Mouse (Mus musculus) stomach, postnatal 0 days (tissue): ENCODE data around the gene Kcnd3. TPM values are rescaled to one million over a fixed set of nuclear protein-coding genes. Genes with fewer than 3 reads are reported as not detected.

ENCODE experiments used
- ATAC-seq: fragments of 200-750 bp; cut with Nextera tagmentation; 2 replicates; pipeline ENCODE4 v1.8.0; 2017; ENCODE audit not compliant: low FRiP score, low TSS enrichment
- DNase-seq: peaks from one replicate; pipeline ENCODE4 v3.0.0-alpha.2; 2016; ENCODE audit warnings: low spot score
- H3K27ac ChIP-seq: fragments of 300-500 bp; sonication (generic); replicated peaks from 2 replicates; pipeline ENCODE4 v1.5.1; 2014; ENCODE audit warnings: mild to moderate bottlenecking, control low read depth
- H3K27me3 ChIP-seq: fragments of 300-500 bp; sonication (generic); 2 replicates; pipeline ENCODE4 v1.6.1; 2014; ENCODE audit warnings: low read length; ENCODE audit not compliant: control insufficient read depth, insufficient read depth
- H3K36me3 ChIP-seq: fragments of 300-500 bp; sonication (generic); 2 replicates; pipeline ENCODE4 v1.6.1; 2014; ENCODE audit warnings: low read length, mixed read lengths; ENCODE audit not compliant: control insufficient read depth, insufficient read depth
- H3K4me1 ChIP-seq: fragments of 300-500 bp; sonication (generic); replicated peaks from 2 replicates; pipeline ENCODE4 v1.6.1; 2014; ENCODE audit warnings: antibody characterized with exemption; ENCODE audit not compliant: control insufficient read depth, insufficient read depth
- H3K4me2 ChIP-seq: fragments of 300-500 bp; sonication (generic); replicated peaks from 2 replicates; pipeline ENCODE4 v1.6.1; 2014; ENCODE audit warnings: low read depth, mild to moderate bottlenecking, control low read depth, moderate library complexity
- H3K4me3 ChIP-seq: fragments of 300-500 bp; sonication (generic); 2 replicates; pipeline ENCODE4 v1.5.1; 2014; ENCODE audit warnings: low read depth, low read length, control low read depth
- H3K9ac ChIP-seq: fragments of 300-500 bp; sonication (generic); 2 replicates; pipeline ENCODE4 v1.6.1; 2014; ENCODE audit warnings: mild to moderate bottlenecking, low read length, control low read depth, mixed read lengths
- H3K9me3 ChIP-seq: fragments of 300-500 bp; sonication (generic); 2 replicates; pipeline ENCODE4 v1.6.1; 2016; ENCODE audit warnings: low read length; ENCODE audit not compliant: control insufficient read depth
- CTCF ChIP-seq: IDR thresholded peaks from 2 replicates; pipeline ENCODE4 v1.5.1; 2016; ENCODE audit warnings: antibody characterized with exemption, low read depth, mild to moderate bottlenecking, moderate library complexity
- EP300 ChIP-seq: optimal IDR thresholded peaks from 2 replicates; pipeline ENCODE3; 2016; ENCODE audit warnings: antibody characterized with exemption
- WGBS: fragments of 180-500 bp; shearing (Covaris S2); extraction: QIAGEN DNeasy Blood & Tissue Kit; methylation state at CpG from one replicate; pipeline ENCODE4 v1.1.7; 2014; 5-methylcytosine and 5-hydroxymethylcytosine counted together
- polyA plus RNA-seq: library from polyadenylated mRNA; unstranded; fragments of >200 nt; fragmentation: Nextera tagmentation; extraction: Ambion mirVana; gene quantifications from 2 replicates; pipeline ENCODE4 v1.2.1, GENCODE M21; 2015

Kcnd3 gene
- polyA plus RNA-seq, 1 experiment from 2014 or later, result 2.4 TPM

DNA sequence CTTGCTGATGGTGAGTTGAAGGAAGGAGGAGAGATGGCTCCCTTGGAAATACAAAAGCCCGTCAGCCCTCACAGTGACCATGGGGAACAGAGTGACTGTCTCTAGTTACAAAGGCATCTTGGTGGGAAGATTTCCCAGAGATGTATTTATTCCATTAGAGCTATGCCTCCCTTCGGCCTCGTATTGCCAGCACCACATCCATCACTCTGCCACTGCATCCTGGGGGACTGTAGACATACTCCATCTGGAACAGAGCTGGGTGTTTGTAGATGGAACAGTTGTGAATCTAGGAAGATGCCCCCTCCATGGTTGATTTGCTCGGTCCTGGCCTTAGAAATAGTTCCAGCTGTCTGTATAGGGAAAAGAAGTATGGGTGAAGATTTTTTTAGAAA, 160.3 kb downstream of the Kcnd3 start:
- Histone ChIP-seq H3K4me1 (no peaks in the 10 kb centered on the region), H3K9ac (no peak overlapping the region), H3K4me2 (no peak overlapping the region), H3K4me3 (no peak overlapping the region), H3K9me3 (no peaks in the 10 kb centered on the region), H3K36me3 (no peaks in the 10 kb centered on the region), H3K27me3 (no peaks in the 10 kb centered on the region), H3K27ac (no peak overlapping the region)
- DNase-seq (no peak), ATAC-seq (no peak)
- 58% methylated on average over 4 of the region's 4 CpGs for WGBS
- no peak for TF ChIP-seq EP300
- TF ChIP-seq CTCF, result no peak

DNA sequence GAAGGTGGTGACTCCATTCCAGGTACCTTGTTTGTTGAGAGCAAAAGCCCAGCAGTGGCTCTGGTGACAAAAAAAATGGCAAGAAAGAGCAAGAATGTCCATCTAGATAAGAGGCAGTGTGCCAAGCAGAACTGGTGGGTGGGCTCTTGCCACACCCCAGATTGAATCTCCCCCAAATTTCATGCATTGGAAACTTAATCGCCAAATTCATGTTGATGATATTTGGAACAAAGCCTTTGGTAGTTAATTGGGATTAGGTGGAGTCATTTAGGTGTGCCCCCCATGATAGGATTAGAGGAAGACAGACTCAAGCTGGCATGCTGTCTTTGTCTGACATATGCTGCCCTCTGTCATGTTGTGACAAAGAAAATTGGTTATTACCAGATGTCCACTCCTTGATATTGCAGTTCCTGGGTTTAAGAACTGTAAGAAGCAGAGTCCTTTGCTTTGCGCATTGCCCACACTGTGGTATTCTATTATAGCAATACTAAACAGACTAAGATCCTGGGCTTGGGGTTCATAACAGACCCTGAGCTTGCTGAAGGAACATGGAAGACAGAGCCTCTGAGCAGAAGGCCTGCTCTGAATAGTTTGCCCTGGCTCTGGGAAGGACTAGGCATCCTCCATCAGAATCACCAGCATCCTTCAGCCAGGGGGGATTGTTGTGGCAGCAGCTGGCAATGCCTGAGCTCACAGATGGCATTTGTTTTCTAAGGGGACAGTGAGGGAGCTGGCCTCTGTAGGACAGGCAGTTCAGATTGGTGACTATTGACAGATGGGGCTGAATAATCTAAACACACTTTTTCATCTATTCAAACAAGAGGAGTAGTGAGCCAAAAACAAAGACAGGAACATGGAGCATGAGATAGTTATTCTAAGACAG, 165.0 kb downstream of the Kcnd3 start:
- no peaks in the 10 kb centered on the region for H3K4me1 ChIP-seq
- H3K9me3 ChIP-seq, result no peaks in the 10 kb centered on the region
- H3K4me3 ChIP-seq, result no peak overlapping the region
- no peak for TF ChIP-seq EP300
- TF ChIP-seq CTCF, result no peak
- WGBS, result 88% methylated on average over 2 of the region's 2 CpGs
- no peak overlapping the region for H3K9ac ChIP-seq
- no peak overlapping the region for H3K27ac ChIP-seq
- ATAC-seq, result no peak
- DNase-seq, result no peak
- no peak overlapping the region for H3K4me2 ChIP-seq
- H3K27me3 ChIP-seq, result no peaks in the 10 kb centered on the region
- no peaks in the 10 kb centered on the region for H3K36me3 ChIP-seq

DNA sequence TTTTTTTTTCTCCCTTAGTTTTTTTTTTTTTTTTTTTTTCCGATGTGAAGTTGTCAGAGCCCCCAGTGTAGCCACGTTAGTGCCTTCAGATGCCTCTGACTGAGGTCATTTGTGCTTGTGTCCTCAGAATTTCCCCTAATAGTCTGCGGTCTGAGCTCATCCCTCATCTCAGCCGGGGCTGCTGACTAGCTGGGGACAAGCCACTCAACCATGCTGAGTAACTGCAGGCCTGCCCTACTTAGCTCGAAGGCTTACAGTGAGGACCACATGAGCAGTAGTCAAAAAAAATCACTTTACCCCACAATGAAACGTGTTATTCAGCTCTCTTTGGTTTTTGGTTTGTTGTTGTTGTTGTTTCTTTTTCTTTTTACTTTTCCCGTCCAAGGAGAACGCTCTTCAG, 169.0 kb downstream of the Kcnd3 start:
- H3K36me3 ChIP-seq, result no peaks in the 10 kb centered on the region
- DNase-seq (no peak), ATAC-seq (no peak; the same call in 1 of the 2 replicates)
- H3K4me2 ChIP-seq, result no peak overlapping the region
- H3K4me3 ChIP-seq, result no peak overlapping the region
- no peaks in the 10 kb centered on the region for H3K9me3 ChIP-seq
- WGBS, result 64% methylated on average over 8 of the region's 8 CpGs
- H3K9ac ChIP-seq, result no peak overlapping the region
- no peaks in the 10 kb centered on the region for H3K27me3 ChIP-seq
- H3K27ac ChIP-seq, result no peak overlapping the region
- TF ChIP-seq CTCF, result no peak
- TF ChIP-seq EP300, result no peak
- no peaks in the 10 kb centered on the region for H3K4me1 ChIP-seq

DNA sequence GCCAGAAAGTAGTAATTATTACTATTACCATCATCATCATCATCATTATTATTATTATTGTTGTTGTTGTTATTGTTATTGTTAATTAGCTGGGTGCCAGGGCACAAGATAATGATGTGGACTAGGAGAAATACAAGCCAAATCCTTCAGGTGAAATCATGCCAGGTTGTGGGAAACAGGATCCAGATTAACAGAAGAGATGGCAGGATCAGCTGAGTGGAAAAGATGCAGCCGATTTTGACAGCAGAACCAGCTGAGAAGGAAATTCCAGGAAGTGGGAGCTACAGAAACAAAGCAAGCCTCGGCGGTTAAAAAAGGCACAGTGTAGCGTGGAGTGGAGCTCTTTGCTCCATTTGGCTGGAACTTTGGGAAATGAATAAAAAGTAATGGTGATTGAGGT, 171.0 kb downstream of the Kcnd3 start:
- no peak overlapping the region for H3K4me3 ChIP-seq
- ATAC-seq (no peak), DNase-seq (no peak)
- no peaks in the 10 kb centered on the region for H3K36me3 ChIP-seq
- H3K27ac ChIP-seq, result no peak overlapping the region
- H3K9me3 ChIP-seq, result no peaks in the 10 kb centered on the region
- no peak overlapping the region for H3K4me2 ChIP-seq
- TF ChIP-seq CTCF, result no peak
- TF ChIP-seq EP300, result no peak
- no peaks in the 10 kb centered on the region for H3K27me3 ChIP-seq
- H3K9ac ChIP-seq, result no peak overlapping the region
- WGBS, result 41% methylated on average over 4 of the region's 4 CpGs
- H3K4me1 ChIP-seq, result no peaks in the 10 kb centered on the region

DNA sequence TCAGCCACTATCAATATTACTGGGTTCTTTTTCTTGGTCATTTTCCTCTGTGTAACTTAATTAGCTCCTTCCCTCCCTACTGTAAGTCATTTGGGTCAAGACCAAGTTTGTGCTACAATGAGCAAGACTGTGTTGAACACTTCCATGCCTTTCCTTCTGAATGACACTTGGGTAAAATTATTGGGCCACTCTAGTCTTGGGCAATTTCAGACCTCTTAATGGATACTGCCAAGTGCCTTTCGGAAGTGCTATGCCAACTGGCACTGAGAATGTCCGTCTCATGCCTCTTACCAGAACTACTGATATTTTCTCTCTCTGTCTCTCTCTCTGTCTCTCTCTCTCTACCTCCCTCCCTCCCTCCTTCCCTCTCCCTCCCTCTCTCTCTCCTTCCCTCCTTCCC, 173.8 kb downstream of the Kcnd3 start:
- TF ChIP-seq CTCF (no peak), EP300 (no peak)
- Histone ChIP-seq H3K27ac (no peak overlapping the region), H3K4me1 (no peaks in the 10 kb centered on the region), H3K9me3 (no peaks in the 10 kb centered on the region), H3K9ac (no peak overlapping the region), H3K27me3 (no peaks in the 10 kb centered on the region), H3K4me2 (no peak overlapping the region), H3K4me3 (no peak overlapping the region), H3K36me3 (no peaks in the 10 kb centered on the region)
- no peak for DNase-seq
- ATAC-seq, result no peak
- WGBS, result 77% methylated on average over 2 of the region's 2 CpGs

DNA sequence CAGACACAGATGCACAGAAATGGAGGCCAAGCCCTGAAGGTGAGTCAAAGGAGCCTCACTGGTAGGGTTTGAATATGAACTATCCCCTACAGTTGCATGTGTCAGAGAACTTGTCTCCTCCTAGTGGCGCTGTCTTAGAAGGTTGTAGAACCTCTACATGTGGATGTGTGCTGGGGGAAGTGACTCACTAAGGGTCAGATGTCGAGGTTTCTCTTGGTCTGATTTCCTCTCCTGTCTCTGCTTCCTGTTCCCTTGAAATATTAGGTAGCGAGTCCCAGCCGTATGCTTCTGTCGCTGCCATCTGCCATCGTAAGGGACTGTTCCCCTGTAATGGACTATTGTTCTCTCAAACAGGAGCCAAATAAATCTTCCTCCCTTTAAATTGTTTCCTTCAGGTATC, 175.1 kb downstream of the Kcnd3 start:
- ATAC-seq, result no peak
- Histone ChIP-seq H3K27ac (no peak overlapping the region), H3K4me3 (no peak overlapping the region), H3K9ac (no peak overlapping the region), H3K4me2 (no peak overlapping the region), H3K4me1 (no peaks in the 10 kb centered on the region), H3K36me3 (no peaks in the 10 kb centered on the region), H3K27me3 (no peaks in the 10 kb centered on the region), H3K9me3 (no peaks in the 10 kb centered on the region)
- DNase-seq, result no peak
- TF ChIP-seq CTCF (peak; percentile 23), EP300 (no peak)
- WGBS, result 72% methylated on average over 6 of the region's 6 CpGs
